Mouse (Mus musculus) kidney, adult 9 months (tissue): Measurements from ENCODE around the gene Srr.

Source experiments
- DNase-seq: peaks from one replicate; pipeline ENCODE4 v3.0.0; 2022

Srr gene

GRCm38 (mm10) chr11:74925577-74926387 lies at the start of gene Srr, which contains the start of gene Smg6:
TSS of gene Srr (minus strand) at chr11:74925948.
TSS of gene Smg6 (plus strand) at chr11:74925823.
- peak; percentile 92 for DNase-seq

- no peak for DNase-seq
Measured at GRCm38 (mm10) chr11:74974615-74975014, 48.9 kb upstream of the Srr start.

GRCm38 (mm10) chr11:74973290-74974157 lies 47.8 kb upstream of the Srr start:
- no peak for DNase-seq

GRCm38 (mm10) chr11:74965516-74965915 lies 39.8 kb upstream of the Srr start:
- no peak for DNase-seq

- no peak for DNase-seq
Measured at GRCm38 (mm10) chr11:74962846-74963407, 37.2 kb upstream of the Srr start.

- no peak for DNase-seq
Measured at GRCm38 (mm10) chr11:74961953-74962352, 36.2 kb upstream of the Srr start.

- no peak for DNase-seq
Measured at GRCm38 (mm10) chr11:74960031-74960551, 34.3 kb upstream of the Srr start.

GRCm38 (mm10) chr11:74959501-74959900 lies 33.8 kb upstream of the Srr start:
- DNase-seq, result no peak

GRCm38 (mm10) chr11:74957600-74957999 lies 31.9 kb upstream of the Srr start:
- DNase-seq, result no peak

- DNase-seq, result no peak
Measured at GRCm38 (mm10) chr11:74956006-74956405, 30.3 kb upstream of the Srr start.

GRCm38 (mm10) chr11:74954901-74955300 lies 29.2 kb upstream of the Srr start:
- peak; percentile 74 for DNase-seq

GRCm38 (mm10) chr11:74946348-74946747 lies 20.6 kb upstream of the Srr start:
- DNase-seq, result peak; percentile 67

- no peak for DNase-seq
Measured at GRCm38 (mm10) chr11:74930391-74930790, 4.6 kb upstream of the Srr start.

- DNase-seq, result peak; percentile 69
Measured at GRCm38 (mm10) chr11:74929111-74929510, 3.4 kb upstream of the Srr start.

- no peak for DNase-seq
Measured at GRCm38 (mm10) chr11:74927236-74927725, 1.5 kb upstream of the Srr start.

GRCm38 (mm10) chr11:74926388-74927005 lies 749 bp upstream of the Srr start:
- peak; percentile 94 for DNase-seq

GRCm38 (mm10) chr11:74924149-74924548 lies 1.6 kb downstream of the Srr start:
- DNase-seq, result peak; percentile 89

- DNase-seq, result no peak
Measured at GRCm38 (mm10) chr11:74919249-74919648, 6.5 kb downstream of the Srr start.

- DNase-seq, result no peak
Measured at GRCm38 (mm10) chr11:74912492-74912891, 13.3 kb downstream of the Srr start.

GRCm38 (mm10) chr11:74909978-74910377 lies 15.8 kb downstream of the Srr start:
- no peak for DNase-seq

- peak; percentile 41 for DNase-seq
Measured at GRCm38 (mm10) chr11:74908618-74909399, 16.9 kb downstream of the Srr start.

GRCm38 (mm10) chr11:74907850-74908249 lies 17.9 kb downstream of the Srr start:
- DNase-seq, result no peak
